Mouse (Mus musculus): ENCODE results near the gene Olfr1366.
"Not testable (repeated sequence)": the region's sequence is repeated elsewhere in the genome, so short reads cannot be mapped to it uniquely, and the experiment has no call there.

The Olfr1366 gene

GRCm38 (mm10) chr13:21542708-21543107, at the start of gene Olfr1366:
TSS of gene Olfr1366 (minus strand) at chr13:21542808.
- DNase-seq (ENCODE audit: low spot score) = no peak

GRCm38 (mm10) chr13:21591618-21592017, 49.0 kb upstream of the Olfr1366 start:
- DNase-seq (ENCODE audit: low spot score) = no peak

GRCm38 (mm10) chr13:21581659-21582058, 39.1 kb upstream of the Olfr1366 start, which contains the start of gene Olfr1364:
TSS of gene Olfr1364 (minus strand) at chr13:21581759.
- DNase-seq (ENCODE audit: low spot score) = no peak

- no peak for DNase-seq (ENCODE audit: low spot score)
These were observed 17.2 kb upstream of the Olfr1366 start, which contains the start of gene Olfr1535 for GRCm38 (mm10) chr13:21559793-21560192. TSS of gene Olfr1535 (minus strand) at chr13:21559893.

- no peak for DNase-seq (ENCODE audit: low spot score)
These were observed 8.0 kb upstream of the Olfr1366 start for GRCm38 (mm10) chr13:21550416-21551110.

GRCm38 (mm10) chr13:21549487-21549886, 6.9 kb upstream of the Olfr1366 start:
- no peak for DNase-seq (ENCODE audit: low spot score)

GRCm38 (mm10) chr13:21530781-21531201, 11.8 kb downstream of the Olfr1366 start, which contains the start of gene Zkscan8:
TSS of gene Zkscan8 (minus strand) at chr13:21531120.
- DNase-seq (ENCODE audit: low spot score) = peak; percentile 89

GRCm38 (mm10) chr13:21530136-21530535, 12.5 kb downstream of the Olfr1366 start:
- peak; percentile 7 for DNase-seq (ENCODE audit: low spot score)

GRCm38 (mm10) chr13:21506221-21506649, 36.4 kb downstream of the Olfr1366 start:
- peak; percentile 87 for DNase-seq (ENCODE audit: low spot score)

GRCm38 (mm10) chr13:21502296-21502695, 40.3 kb downstream of the Olfr1366 start:
- no peak for DNase-seq (ENCODE audit: low spot score)

- DNase-seq (ENCODE audit: low spot score) = not testable (repeated sequence)
These were observed 41.4 kb downstream of the Olfr1366 start, which contains the start of gene Gm11273 for GRCm38 (mm10) chr13:21501182-21501581. TSS of gene Gm11273 (minus strand) at chr13:21501418.

GRCm38 (mm10) chr13:21495080-21495479, 47.5 kb downstream of the Olfr1366 start, which contains the start of gene AK157302:
TSS of gene AK157302 (plus strand) at chr13:21495223.
- no peak for DNase-seq (ENCODE audit: low spot score)

GRCm38 (mm10) chr13:21492847-21493246, 49.8 kb downstream of the Olfr1366 start:
- DNase-seq (ENCODE audit: low spot score) = no peak

- DNase-seq (ENCODE audit: low spot score) = no peak
These were observed 55.7 kb downstream of the Olfr1366 start for GRCm38 (mm10) chr13:21486881-21487280.

Measured in retina, embryonic 14.5 days (tissue).